Mouse (Mus musculus): Measurements from ENCODE around the gene Taf12.

The Taf12 gene

GRCm38 (mm10) chr4:132311209-132311608 is 37.0 kb downstream of the Taf12 start:
- no peak for DNase-seq (ENCODE audit: low read depth)

GRCm38 (mm10) chr4:132311801-132312200 is 37.6 kb downstream of the Taf12 start:
- DNase-seq (ENCODE audit: low read depth), result no peak

GRCm38 (mm10) chr4:132312627-132313026 is 38.5 kb downstream of the Taf12 start:
- DNase-seq (ENCODE audit: low read depth), result no peak

- no peak for DNase-seq (ENCODE audit: low read depth)
These were observed 41.5 kb downstream of the Taf12 start for GRCm38 (mm10) chr4:132315711-132316110.

- no peak for DNase-seq (ENCODE audit: low read depth)
These were observed 52.3 kb downstream of the Taf12 start for GRCm38 (mm10) chr4:132326481-132326880.

GRCm38 (mm10) chr4:132328391-132328982 is 54.3 kb downstream of the Taf12 start:
- no peak for DNase-seq (ENCODE audit: low read depth)

- DNase-seq (ENCODE audit: low read depth), result peak; percentile 92
These were observed 55.1 kb downstream of the Taf12 start, which contains the start of gene Trnau1ap for GRCm38 (mm10) chr4:132329115-132329834. Trnau1ap (minus strand) TSS chr4:132329538.

GRCm38 (mm10) chr4:132329835-132330354 is 55.7 kb downstream of the Taf12 start:
- no peak for DNase-seq (ENCODE audit: low read depth)

GRCm38 (mm10) chr4:132331960-132332359 is 57.8 kb downstream of the Taf12 start:
- DNase-seq (ENCODE audit: low read depth), result no peak

GRCm38 (mm10) chr4:132332880-132333279 is 58.7 kb downstream of the Taf12 start:
- no peak for DNase-seq (ENCODE audit: low read depth)

- DNase-seq (ENCODE audit: low read depth), result no peak
These were observed 64.8 kb downstream of the Taf12 start for GRCm38 (mm10) chr4:132338943-132339342.

- DNase-seq (ENCODE audit: low read depth), result no peak
These were observed 67.3 kb downstream of the Taf12 start for GRCm38 (mm10) chr4:132341451-132341850.

GRCm38 (mm10) chr4:132344403-132345134 is 70.4 kb downstream of the Taf12 start:
- no peak for DNase-seq (ENCODE audit: low read depth)
